8 mouse cellular contexts compared by ENCODE assay signal in genomic region chr17:34204303-34205010, GRCm38 (mm10). TPM values are rescaled to one million over a fixed set of nuclear protein-coding genes. Genes with fewer than 3 reads are reported as not detected.
DNase-seq lines count a peak whose midpoint lies in the region; ATAC-seq and TF ChIP-seq lines count a peak whose summit lies in the region.

No protein-coding gene starts in this region.

- H3K36me3 ChIP-seq in forebrain, embryonic 11.5 days (ENCODE audit: control insufficient read depth, insufficient read depth, low read length) = no peaks in the 10 kb centered on the region
- no peaks in the 10 kb centered on the region for H3K36me3 ChIP-seq in heart, postnatal 0 days (replicated peaks; ENCODE audit: control insufficient read depth, insufficient read depth, low read length)
- H3K36me3 ChIP-seq in liver, embryonic 14.5 days (replicated peaks; ENCODE audit: control insufficient read depth, insufficient read depth, low read depth) = no peaks in the 10 kb centered on the region
- H3K36me3 ChIP-seq in splenic B cell, adult 2 months (ENCODE audit: control insufficient read depth, insufficient read depth, low read length, poor library complexity, severe bottlenecking) = peaks cover 21% of the 10 kb centered on the region

- TF ChIP-seq EP300 in heart, postnatal 0 days (IDR thresholded peaks at IDR 0.05; ENCODE audit: low read depth) = no peak
- no peak for TF ChIP-seq EP300 in liver, embryonic 14.5 days (IDR thresholded peaks at IDR 0.05; ENCODE audit: low read depth)

- WGBS in forebrain, embryonic 11.5 days = under 1% methylated on average over 44 of the region's 44 CpGs
- WGBS in heart, postnatal 0 days = 1% methylated on average over 44 of the region's 44 CpGs
- under 1% methylated on average over 44 of the region's 44 CpGs for WGBS in liver, embryonic 14.5 days (ENCODE audit: insufficient replicate concordance)

- DNase-seq in CD8-positive naive resting alpha-beta T cell, adult 2 months (ENCODE audit: low read depth in 2 of 2, low spot score in 2 of 2) = peak; percentile 91 to 93
- DNase-seq in c-Kit-positive CD71-negative TER-119-negative erythroid progenitor cells, embryonic 14.5 days (ENCODE audit: low read depth) = peak; percentile 85
- peak; percentile 90 for DNase-seq in forebrain, embryonic 11.5 days (ENCODE audit: low spot score)
- peak; percentile 65 for DNase-seq in heart, postnatal 0 days (ENCODE audit: low spot score)
- peak; percentile 86 to 94 for DNase-seq in kidney, postnatal 36 days
- peak; percentile 64 to 67 (median 64) for DNase-seq in liver, embryonic 14.5 days (ENCODE audit: low read depth in 3 of 3, low spot score in 3 of 3)
- DNase-seq in natural killer cell, adult 2 months (ENCODE audit: low spot score in 2 of 2) = peak; percentile 86 to 89
- DNase-seq in splenic B cell, adult 2 months (ENCODE audit: low read depth, low spot score) = peak; percentile 93

- H3K4me3 ChIP-seq in forebrain, embryonic 11.5 days (ENCODE audit: low read depth, low read length) = peak overlapping the region; percentile 50
- H3K4me3 ChIP-seq in heart, postnatal 0 days (ENCODE audit: low read depth, low read length) = peak overlapping the region; percentile 93
- H3K4me3 ChIP-seq in liver, embryonic 14.5 days (ENCODE audit: insufficient read depth in 1 of 2, low read depth in 2 of 2, low read length in 2 of 2) = peak overlapping the region; percentile 81 to 83

- H3K4me2 ChIP-seq in forebrain, embryonic 11.5 days (ENCODE audit: low read depth, low read length, severe bottlenecking) = peak overlapping the region; percentile 86
- peak overlapping the region; percentile 99 for H3K4me2 ChIP-seq in heart, postnatal 0 days (ENCODE audit: low read depth, low read length)
- H3K4me2 ChIP-seq in liver, embryonic 14.5 days (ENCODE audit: low read depth) = peak overlapping the region; percentile 72

- H3K9ac ChIP-seq in forebrain, embryonic 11.5 days (ENCODE audit: low read length) = peak overlapping the region; percentile 57
- H3K9ac ChIP-seq in heart, postnatal 0 days (replicated peaks; ENCODE audit: low read depth, low read length) = peak overlapping the region; percentile 75
- H3K9ac ChIP-seq in liver, embryonic 14.5 days (replicated peaks) = peak overlapping the region; percentile 82

- no peak overlapping the region for H3K27ac ChIP-seq in forebrain, embryonic 11.5 days (ENCODE audit: low read depth, low read length)
- peak overlapping the region; percentile 47; the same call in 1 of the 2 replicates for H3K27ac ChIP-seq in heart, postnatal 0 days (ENCODE audit: low read depth)
- H3K27ac ChIP-seq in liver, embryonic 14.5 days = no peak overlapping the region

- H3K4me1 ChIP-seq in forebrain, embryonic 11.5 days (replicated peaks; ENCODE audit: control insufficient read depth, insufficient read depth, low read length) = peaks cover 4% of the 10 kb centered on the region
- H3K4me1 ChIP-seq in heart, postnatal 0 days (ENCODE audit: control insufficient read depth, insufficient read depth) = no peaks in the 10 kb centered on the region; the same call in 1 of the 2 replicates
- peaks cover 7% of the 10 kb centered on the region in 2 experiments; a peak in 3 of 4 replicates for H3K4me1 ChIP-seq in liver, embryonic 14.5 days (replicated peaks; ENCODE audit: control insufficient read depth in 2 of 2, insufficient read depth in 2 of 2, low read length in 1 of 2)

- ATAC-seq in forebrain, embryonic 11.5 days (replicated peaks; ENCODE audit: low FRiP score) = 0 out of 2 replicates have a peak, but pooled peaks have one; percentile 27
- peak; percentile 67; the same call in 1 of the 2 replicates for ATAC-seq in heart, postnatal 0 days (ENCODE audit: insufficient read depth, low read depth)
- peak; percentile 50; the same call in 1 of the 2 replicates for ATAC-seq in liver, embryonic 14.5 days (ENCODE audit: insufficient read depth)

- no peaks in the 10 kb centered on the region for H3K9me3 ChIP-seq in forebrain, embryonic 11.5 days (ENCODE audit: control insufficient read depth, low read length)
- H3K9me3 ChIP-seq in heart, postnatal 0 days (replicated peaks; ENCODE audit: control insufficient read depth, low read length) = no peaks in the 10 kb centered on the region
- no peaks in the 10 kb centered on the region for H3K9me3 ChIP-seq in liver, embryonic 14.5 days (ENCODE audit: control insufficient read depth, low read length)

- peaks cover 21% of the 10 kb centered on the region for H3K27me3 ChIP-seq in forebrain, embryonic 11.5 days (ENCODE audit: control insufficient read depth, insufficient read depth, low read length)
- H3K27me3 ChIP-seq in heart, postnatal 0 days (ENCODE audit: control insufficient read depth, insufficient read depth, low read length) = no peaks in the 10 kb centered on the region
- H3K27me3 ChIP-seq in liver, embryonic 14.5 days (ENCODE audit: control insufficient read depth, insufficient read depth, low read length) = no peaks in the 10 kb centered on the region
- no peaks in the 10 kb centered on the region for H3K27me3 ChIP-seq in splenic B cell, adult 2 months (ENCODE audit: control insufficient read depth, insufficient read depth, low read length, poor library complexity, severe bottlenecking)

- TF ChIP-seq CTCF in heart, postnatal 0 days (IDR thresholded peaks at IDR 0.05; ENCODE audit: low read depth) = peak; percentile 79
- peak; percentile 94 for TF ChIP-seq CTCF in liver, embryonic 14.5 days (IDR thresholded peaks at IDR 0.05; ENCODE audit: low read depth)

RNA-seq across cellular contexts. Expression of gene Tap2, which starts 1.1 kb away (rescaled TPM):
- polyA plus RNA-seq in forebrain, embryonic 11.5 days (2014; fragmentation: Nextera tagmentation; extraction: Ambion mirVana) = 0.11 and 0.41 TPM in 2 replicates
- total RNA-seq in heart, postnatal 0 days (2014; rRNA removed; ENCODE audit: low replicate concordance) = 3.3 and 14.5 TPM in 2 replicates
- 7.0 and 7.5 TPM in 2 replicates for polyA plus RNA-seq in heart, postnatal 0 days (2015; fragmentation: Nextera tagmentation; extraction: Ambion mirVana)
- 2.1 and 2.9 TPM in 2 replicates for polyA plus RNA-seq in liver, embryonic 14.5 days (2012; rRNA removed)
- 3.1 and 4.9 TPM in 2 replicates for polyA plus RNA-seq in liver, embryonic 14.5 days (2014; fragmentation: Nextera tagmentation; extraction: Ambion mirVana)

RNA-seq across cellular contexts. Expression of gene Psmb8, which starts 6.9 kb away (rescaled TPM):
- polyA plus RNA-seq in forebrain, embryonic 11.5 days (2014; fragmentation: Nextera tagmentation; extraction: Ambion mirVana) = 1.5 and 1.6 TPM in 2 replicates
- 9.7 and 11.0 TPM in 2 replicates for total RNA-seq in heart, postnatal 0 days (2014; rRNA removed; ENCODE audit: low replicate concordance)
- 9.4 and 9.9 TPM in 2 replicates for polyA plus RNA-seq in heart, postnatal 0 days (2015; fragmentation: Nextera tagmentation; extraction: Ambion mirVana)
- polyA plus RNA-seq in liver, embryonic 14.5 days (2012; rRNA removed) = 9.5 and 11.8 TPM in 2 replicates
- polyA plus RNA-seq in liver, embryonic 14.5 days (2014; fragmentation: Nextera tagmentation; extraction: Ambion mirVana) = 18.8 and 21.7 TPM in 2 replicates

RNA-seq across cellular contexts. Expression of gene Psmb9, which starts 16.9 kb away (rescaled TPM):
- 0.99 and 1.6 TPM in 2 replicates for polyA plus RNA-seq in forebrain, embryonic 11.5 days (2014; fragmentation: Nextera tagmentation; extraction: Ambion mirVana)
- total RNA-seq in heart, postnatal 0 days (2014; rRNA removed; ENCODE audit: low replicate concordance) = 2.9 and 6.3 TPM in 2 replicates
- 2.5 and 3.6 TPM in 2 replicates for polyA plus RNA-seq in heart, postnatal 0 days (2015; fragmentation: Nextera tagmentation; extraction: Ambion mirVana)
- 3.8 and 5.8 TPM in 2 replicates for polyA plus RNA-seq in liver, embryonic 14.5 days (2012; rRNA removed)
- polyA plus RNA-seq in liver, embryonic 14.5 days (2014; fragmentation: Nextera tagmentation; extraction: Ambion mirVana) = 6.0 and 7.5 TPM in 2 replicates

RNA-seq across cellular contexts. Expression of gene Tap1, which starts 17.1 kb away (rescaled TPM):
- polyA plus RNA-seq in forebrain, embryonic 11.5 days (2014; fragmentation: Nextera tagmentation; extraction: Ambion mirVana) = 1.6 and 1.7 TPM in 2 replicates
- total RNA-seq in heart, postnatal 0 days (2014; rRNA removed; ENCODE audit: low replicate concordance) = 8.8 and 10.7 TPM in 2 replicates
- polyA plus RNA-seq in heart, postnatal 0 days (2015; fragmentation: Nextera tagmentation; extraction: Ambion mirVana) = 2.7 and 3.7 TPM in 2 replicates
- 1.9 TPM in 2 replicates for polyA plus RNA-seq in liver, embryonic 14.5 days (2012; rRNA removed)
- 2.0 and 2.5 TPM in 2 replicates for polyA plus RNA-seq in liver, embryonic 14.5 days (2014; fragmentation: Nextera tagmentation; extraction: Ambion mirVana)

RNA-seq across cellular contexts. Expression of gene H2-Ob, which starts 34.2 kb away (rescaled TPM):
- not detected in 2 replicates for polyA plus RNA-seq in forebrain, embryonic 11.5 days (2014; fragmentation: Nextera tagmentation; extraction: Ambion mirVana)
- total RNA-seq in heart, postnatal 0 days (2014; rRNA removed; ENCODE audit: low replicate concordance) = not detected in 2 replicates
- 0.08 and 0.14 TPM in 2 replicates for polyA plus RNA-seq in heart, postnatal 0 days (2015; fragmentation: Nextera tagmentation; extraction: Ambion mirVana)
- 0.13 and 0.20 TPM in 2 replicates for polyA plus RNA-seq in liver, embryonic 14.5 days (2012; rRNA removed)
- polyA plus RNA-seq in liver, embryonic 14.5 days (2014; fragmentation: Nextera tagmentation; extraction: Ambion mirVana) = 0.13 and 0.17 TPM in 2 replicates
